Mouse (Mus musculus): ENCODE data around the gene Gm21969.

GRCm38 (mm10) chr4:139555951-139556350 lies 47.0 kb upstream of the Gm21969 start:
- TF ChIP-seq CTCF (IDR thresholded peaks at IDR 0.05; ENCODE audit: low read depth) (no peak), EP300 (IDR thresholded peaks at IDR 0.05; ENCODE audit: low read depth) (no peak)
